Mouse (Mus musculus): ENCODE data around the gene Dock9. TPM values are rescaled to one million over a fixed set of nuclear protein-coding genes. Genes with fewer than 3 reads are reported as not detected.
"Not testable (repeated sequence)": the region's sequence is repeated elsewhere in the genome, so short reads cannot be mapped to it uniquely, and the experiment has no call there.

Dock9 gene
- polyA plus RNA-seq, 1 experiment, result 36.0 TPM

DNA sequence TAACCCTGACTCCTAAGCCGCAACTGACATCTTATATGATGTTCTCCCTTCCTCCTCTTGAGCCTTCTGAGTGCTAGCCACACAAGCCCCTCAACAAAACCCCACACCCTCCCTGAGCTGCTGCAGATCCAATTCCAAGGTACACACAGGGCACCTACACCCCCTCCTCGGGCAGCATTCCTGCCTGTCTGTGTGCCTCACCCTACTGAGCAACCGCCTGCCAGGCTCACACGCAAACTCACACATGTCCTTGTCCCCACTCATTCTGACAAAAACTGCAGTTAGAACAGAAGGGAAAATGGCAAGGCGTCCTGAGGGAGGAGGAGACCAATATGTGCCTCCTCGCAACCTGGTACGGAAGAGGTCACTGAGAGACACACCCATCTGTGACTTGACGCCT is 60.4 kb downstream of the Dock9 start:
- DNase-seq (ENCODE audit: low read depth), result no peak

DNA sequence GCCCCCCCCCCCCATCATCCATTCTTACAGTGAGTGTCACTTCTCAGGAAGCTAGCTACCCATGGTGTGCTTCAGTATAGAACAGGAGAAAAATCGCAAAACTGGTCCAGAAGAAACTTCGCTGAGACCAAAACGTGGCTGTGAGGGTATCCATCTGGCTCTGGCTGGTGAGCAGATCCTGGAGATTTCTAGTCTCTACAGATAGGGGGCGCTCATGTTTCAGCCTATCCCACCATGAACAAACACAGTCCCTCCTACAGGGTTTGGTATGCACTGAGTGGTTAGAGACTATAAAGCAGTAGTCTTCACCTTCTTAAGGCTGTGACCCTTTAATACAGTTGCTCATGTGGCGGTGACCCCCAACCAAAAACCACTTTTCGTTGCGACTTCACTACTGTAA is 62.0 kb downstream of the Dock9 start:
- DNase-seq (ENCODE audit: low read depth), result no peak

DNA sequence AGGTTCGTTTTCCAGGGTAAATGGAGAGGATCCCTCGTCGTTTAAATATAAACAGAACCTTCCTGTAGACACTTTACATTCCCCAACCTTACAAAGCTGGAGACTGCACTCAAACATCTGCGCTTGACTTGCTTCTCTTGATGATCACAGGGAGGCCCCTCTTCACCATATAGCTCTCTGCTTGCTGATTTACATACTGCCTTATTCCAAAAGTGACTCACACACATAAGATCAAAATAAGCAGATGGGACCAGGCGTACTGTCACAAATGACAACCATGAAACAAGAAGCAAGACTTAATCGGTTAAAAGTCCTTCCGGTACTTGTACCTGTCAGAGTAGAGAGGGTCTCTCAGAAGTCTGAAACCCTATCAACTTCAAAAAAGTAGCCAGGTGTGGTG is 63.4 kb downstream of the Dock9 start:
- DNase-seq (ENCODE audit: low read depth), result no peak

DNA sequence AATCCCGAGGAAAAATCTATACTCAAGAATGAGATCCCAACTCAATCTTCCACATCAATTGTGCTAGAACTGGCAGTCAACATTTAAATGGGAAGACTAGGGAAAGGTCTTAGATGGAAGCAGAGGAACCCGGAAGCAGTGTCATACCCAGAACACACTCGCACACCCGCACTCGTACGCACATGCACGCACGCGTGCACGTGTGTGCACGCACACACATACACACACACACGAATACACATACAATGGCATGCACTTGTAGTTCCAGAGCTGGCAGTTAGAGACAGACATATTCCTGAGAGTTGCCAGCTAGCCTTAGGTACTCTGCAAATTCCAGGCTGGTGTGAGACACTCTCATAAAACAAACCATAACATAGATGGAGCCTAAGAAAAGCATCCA is 63.9 kb downstream of the Dock9 start:
- no peak for DNase-seq (ENCODE audit: low read depth)

DNA sequence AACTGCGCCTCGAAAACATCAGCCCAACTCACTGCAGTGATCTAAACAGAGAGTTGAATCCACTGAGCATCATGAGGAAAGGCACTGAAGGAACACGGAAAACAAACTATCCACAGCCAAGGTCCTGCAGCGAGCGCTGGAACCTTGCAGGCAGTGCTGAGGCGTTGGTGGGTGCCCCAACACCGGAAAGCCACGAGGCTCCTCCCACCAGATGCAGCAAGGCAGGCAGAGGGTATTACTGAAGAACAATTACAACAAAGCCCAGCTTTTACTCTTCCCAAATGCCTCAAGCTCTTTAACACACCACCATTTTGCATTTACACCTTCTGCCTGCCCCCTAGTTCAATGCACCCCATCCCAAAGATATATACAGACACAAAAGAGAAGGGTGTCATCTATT is 65.4 kb downstream of the Dock9 start:
- DNase-seq (ENCODE audit: low read depth), result no peak

DNA sequence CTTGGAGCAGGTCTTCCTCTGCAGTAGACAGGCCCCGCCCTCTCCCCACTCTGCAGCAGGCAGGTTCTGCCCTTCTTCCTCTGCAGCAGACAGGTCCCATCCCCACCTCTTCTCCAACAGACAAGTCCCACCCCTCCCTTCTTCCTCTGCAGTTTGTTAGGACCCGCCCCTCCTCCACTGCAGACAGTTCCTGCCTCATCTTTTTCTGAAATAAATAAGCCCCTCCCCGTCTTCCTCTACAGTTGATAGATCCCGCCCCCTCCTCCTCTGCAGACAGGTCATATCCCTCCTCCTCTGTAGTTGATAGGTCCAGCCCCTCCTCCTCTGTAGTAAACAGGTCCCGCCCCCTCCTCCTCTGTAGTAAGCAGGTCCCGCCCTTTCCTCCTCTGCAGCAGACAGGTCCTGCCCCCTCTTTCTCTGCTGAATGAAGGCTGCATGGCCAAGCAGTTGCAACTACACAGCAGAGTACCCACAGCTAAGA is 65.9 kb downstream of the Dock9 start:
- no peak for DNase-seq (ENCODE audit: low read depth)

DNA sequence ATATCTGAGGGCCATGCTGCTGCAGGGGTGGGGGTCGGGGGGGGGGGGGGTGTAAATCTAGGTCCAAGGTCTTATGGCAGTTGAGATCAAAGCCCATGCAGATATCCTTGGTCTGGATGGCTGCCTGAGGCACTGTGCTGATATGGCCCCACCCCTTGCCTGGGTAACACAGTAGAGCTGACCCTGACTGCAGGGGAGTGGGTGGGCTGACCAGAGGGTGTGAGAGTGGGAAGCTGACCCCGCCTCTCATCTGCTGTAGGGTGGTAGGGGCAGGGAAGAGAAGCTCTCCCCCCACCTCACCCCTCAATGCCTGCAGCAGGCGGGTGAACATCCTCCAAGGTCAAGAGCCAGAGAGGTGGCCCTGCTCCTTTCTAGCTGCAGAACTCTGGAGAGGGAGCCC is 66.7 kb downstream of the Dock9 start:
- no peak for DNase-seq (ENCODE audit: low read depth)

DNA sequence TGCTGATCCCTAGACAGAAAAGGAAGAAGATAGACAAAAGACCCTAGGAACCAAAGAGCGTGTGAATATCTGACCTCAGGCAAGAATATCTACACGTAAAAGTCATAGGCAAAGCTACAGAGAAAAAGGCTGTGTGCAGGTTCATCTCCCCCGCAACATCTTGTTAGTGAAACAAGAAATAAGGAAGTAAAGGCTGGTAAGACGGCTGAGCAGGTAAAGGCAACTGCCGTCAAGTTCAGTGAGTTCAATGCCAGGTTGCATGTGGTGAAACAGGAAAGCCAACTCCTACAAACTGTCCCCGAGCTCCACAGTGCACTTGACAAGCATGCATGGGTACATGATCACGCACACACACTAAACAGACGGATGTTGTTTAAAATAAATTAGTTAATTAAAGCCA is 69.6 kb downstream of the Dock9 start:
- no peak for DNase-seq (ENCODE audit: low read depth)

DNA sequence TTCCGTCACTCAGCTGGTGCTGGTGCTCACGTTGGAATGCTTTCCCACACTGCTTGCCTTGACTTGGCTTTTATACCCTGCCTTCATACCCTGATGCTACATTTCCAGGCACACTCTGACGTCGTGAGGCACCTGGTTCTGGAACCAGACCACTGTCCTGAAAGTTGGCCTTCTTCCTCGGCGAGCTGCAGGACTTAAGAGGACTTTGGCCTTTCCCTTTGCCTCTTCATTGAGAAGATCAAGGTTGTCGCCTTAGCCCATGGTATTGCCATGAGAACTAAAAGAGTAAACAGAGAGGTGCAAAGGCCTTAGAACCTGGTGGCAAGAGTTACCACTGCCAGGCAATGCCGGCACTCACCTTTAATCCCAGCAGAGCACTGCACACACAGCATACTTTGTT is 73.1 kb downstream of the Dock9 start:
- no peak for DNase-seq (ENCODE audit: low read depth)

DNA sequence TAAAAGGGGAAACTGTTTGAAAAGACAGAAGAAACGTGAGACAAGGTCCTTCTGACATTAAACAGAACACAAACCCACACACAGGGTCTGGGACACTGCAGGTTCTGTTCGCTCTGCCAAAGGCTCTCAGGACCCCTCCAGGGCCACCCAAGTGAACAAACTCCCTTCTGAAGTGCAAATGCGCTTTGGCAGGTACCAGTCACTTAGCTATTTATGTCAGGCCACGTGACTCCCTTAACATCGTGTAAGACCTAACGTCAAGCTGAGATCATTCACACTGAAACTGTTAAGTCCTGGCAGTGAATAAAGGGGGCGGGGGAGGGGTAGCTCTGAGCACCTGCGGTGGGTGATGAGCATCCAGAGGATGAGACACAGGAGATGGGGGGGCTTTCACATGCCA is 74.9 kb downstream of the Dock9 start:
- DNase-seq (ENCODE audit: low read depth), result no peak

DNA sequence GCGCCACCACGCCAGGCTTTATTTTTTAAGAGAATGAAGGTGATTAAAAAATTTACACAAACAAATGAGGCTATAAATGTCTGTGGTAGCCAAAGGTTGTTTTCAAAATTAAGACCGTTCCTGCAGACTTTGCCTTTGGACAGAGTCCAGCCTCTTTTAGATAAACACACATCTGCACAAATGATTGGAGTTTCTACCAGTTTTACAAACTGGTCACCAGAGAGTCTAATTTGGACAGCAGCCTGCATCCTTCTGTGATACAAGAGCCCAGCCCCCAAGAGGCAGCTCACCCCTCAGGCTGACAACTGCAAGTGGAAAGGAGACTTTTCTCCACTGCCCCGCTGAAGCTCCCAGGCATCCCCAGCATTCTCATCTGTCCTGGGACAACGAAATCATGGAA is 76.2 kb downstream of the Dock9 start:
- DNase-seq (ENCODE audit: low read depth), result no peak

DNA sequence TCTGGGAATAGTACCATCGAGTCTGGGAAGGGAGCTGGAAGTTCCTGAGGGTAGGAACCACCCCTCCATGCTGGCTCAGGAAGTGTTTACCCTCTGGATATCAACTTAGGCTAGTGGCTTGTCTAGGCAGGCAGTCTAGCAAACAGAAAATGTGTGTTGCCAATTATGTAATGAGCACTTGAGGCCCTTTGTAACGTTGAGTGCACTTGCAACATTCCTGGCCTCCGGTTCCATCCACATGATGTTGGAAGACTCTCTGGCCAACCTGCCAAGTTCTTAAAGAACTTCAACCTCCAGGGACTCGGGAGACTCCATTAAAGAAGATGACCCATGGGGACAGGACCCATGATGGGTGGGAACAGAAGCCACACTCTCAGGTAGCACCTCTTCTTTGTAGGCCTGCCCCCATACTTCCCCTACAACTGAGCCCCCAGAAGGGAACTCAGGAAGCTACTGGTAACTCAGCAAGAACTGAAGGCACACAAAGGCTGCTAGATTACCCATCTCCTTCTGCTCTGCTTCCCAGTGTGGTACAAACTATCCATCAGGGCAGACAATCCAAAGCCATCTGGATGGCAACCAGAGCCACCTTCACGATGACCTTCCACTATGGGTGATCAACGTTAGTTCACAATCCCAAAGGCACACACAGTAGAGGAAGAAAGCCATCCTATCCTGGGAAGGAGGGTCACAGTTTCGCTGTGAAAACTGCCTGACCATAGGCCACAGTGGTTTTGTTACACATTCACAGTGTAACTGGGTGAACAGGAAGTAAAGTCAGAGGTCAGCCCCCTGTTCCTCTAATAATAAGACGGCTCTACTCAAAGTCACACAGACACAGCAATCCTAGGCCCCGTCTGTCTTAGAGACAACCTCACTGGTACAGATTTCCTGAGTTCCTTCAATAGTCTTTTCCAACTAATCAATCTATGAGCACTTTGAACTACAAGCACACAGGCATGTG is 77.7 kb downstream of the Dock9 start:
- peak; percentile 70 for DNase-seq (ENCODE audit: low read depth)

DNA sequence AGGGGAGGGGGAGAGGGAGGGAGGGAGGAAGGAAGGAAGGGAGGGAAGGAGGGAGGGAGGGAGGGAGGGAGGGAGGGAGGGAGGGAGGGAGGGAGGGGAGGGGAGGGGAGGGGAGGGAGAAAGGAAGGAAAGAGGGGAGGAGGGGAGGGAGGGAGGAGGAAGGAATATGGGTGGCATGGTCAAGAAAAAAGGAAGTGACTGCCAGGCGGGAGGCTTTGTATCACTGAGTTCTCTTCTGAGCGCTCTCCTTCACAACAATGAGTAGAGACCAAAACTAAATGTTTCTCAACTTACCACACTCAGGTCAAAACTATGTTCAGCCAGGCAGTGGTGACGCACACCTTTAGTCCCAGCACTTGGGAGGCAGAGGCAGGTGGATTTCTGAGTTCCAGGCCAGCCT is 82.8 kb downstream of the Dock9 start:
- DNase-seq (ENCODE audit: low read depth), result not testable (repeated sequence)

DNA sequence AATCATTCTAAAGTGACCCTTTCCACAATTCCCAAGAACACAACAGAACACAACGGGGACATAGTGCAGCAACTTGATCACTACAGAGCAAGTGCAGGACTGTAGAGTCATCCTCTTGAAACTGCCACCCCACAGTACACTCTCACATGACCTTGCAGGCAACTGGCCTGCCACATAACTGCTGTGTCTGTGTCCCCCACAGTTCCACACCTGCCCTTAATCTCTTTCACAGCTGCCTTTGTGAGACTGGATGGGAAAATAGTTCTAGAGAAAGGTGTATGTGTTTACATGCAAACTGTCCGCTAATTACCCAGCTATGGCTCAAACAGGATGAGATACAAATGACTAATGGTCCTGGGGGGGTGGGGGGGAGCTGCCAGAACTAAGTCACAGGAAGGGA is 83.4 kb downstream of the Dock9 start:
- no peak for DNase-seq (ENCODE audit: low read depth)

DNA sequence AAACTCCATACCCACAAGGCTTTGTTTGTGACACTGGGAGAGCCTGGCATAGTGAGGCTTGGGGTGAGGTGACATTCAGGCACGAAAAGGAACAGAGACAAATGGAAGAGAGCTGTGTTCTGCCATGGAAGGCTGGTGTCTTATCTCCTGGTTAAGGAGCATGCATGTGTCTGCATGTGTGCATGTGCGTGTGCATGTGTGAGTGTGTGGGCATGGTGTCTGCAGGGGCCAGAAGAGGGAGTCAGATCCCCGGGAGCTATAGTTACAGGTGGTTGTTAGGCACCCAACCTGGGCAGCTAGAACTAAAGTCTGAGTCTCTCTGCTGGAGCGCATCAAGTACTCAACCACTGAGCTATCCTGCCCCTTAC is 83.8 kb downstream of the Dock9 start:
- DNase-seq (ENCODE audit: low read depth), result no peak

DNA sequence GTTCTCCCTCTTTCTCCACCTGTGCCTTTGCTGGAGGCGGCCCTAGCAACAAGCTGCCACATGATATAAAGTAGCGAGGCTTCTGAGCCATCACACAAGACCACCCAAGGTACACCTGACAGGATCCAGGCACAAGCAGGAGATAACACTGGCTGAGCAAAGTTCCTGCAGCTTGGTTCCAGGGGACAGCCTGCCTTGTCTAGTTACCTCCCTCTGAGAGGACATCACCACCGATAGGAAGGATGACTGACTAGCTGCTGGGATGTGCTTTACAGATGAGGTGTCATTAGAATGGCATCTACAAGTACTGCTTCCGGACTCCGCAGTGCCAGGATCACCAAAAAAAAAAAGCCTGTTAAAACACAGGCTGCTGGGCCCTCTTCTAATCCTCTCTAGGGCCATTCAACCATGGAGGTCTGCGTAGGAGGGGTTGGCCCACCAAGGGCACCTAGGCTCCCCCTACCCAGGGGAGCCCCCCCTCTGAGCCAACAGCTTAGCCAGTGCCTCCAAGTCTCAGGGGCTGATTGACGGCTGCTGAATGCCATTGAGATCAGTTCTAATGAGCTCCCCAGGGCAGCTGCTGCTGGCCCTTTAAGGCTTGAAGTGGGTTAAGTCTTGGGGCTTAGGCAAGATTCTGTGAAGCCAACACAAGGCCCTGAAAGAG is 84.3 kb downstream of the Dock9 start:
- no peak for DNase-seq (ENCODE audit: low read depth)

DNA sequence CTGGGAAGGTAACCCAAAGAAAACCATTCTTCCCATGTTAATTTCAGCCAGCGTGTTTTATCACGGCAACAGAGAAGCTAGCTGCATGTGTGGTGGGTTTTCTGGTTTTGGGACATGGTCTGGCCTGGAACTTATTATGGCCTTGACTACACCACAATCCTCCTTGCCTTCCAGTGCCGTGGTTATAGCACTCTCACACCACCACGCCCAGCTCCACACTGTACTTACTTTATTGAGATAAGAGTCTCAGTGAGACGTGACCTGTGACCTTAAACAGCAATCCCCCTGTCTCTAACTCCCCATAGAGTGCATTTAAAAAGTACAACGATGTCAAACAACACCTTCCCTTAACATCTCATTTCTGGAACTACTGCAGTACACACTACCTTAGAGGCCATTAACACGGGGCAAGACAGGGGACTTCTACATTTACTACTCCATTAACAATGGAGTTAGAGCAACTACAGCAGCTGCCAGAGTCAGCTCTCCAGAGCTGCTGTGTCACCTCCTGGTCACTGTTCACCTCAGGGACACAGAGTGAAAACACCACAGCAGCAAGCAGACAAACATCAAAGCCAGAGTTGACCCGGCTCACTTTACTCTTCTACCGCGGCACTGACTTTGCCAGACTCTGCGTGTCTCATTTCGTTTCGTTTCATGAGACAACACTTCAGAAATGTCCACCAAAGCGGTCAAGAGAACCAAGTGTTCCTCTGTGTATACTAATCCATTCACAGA is 86.4 kb downstream of the Dock9 start:
- DNase-seq (ENCODE audit: low read depth), result no peak

DNA sequence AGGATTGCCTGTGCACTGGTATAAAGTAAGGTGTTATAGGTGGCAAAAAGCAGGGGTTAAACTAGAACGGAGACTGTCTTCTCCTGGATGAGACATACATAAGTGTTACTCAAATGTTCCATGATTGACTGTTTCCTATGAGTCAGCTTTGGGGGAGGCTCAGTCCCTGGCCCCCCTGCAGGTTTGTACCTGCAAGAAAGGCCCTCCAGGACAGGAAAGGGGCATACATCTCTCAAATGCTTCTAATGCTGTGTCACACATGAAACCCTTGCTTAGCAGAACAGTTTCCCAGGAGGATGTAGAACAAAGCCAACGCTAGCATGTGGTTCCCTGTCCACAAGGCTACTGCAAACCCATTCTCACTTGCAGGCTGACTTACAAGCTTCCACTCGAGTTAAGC is 87.5 kb downstream of the Dock9 start:
- no peak for DNase-seq (ENCODE audit: low read depth)

DNA sequence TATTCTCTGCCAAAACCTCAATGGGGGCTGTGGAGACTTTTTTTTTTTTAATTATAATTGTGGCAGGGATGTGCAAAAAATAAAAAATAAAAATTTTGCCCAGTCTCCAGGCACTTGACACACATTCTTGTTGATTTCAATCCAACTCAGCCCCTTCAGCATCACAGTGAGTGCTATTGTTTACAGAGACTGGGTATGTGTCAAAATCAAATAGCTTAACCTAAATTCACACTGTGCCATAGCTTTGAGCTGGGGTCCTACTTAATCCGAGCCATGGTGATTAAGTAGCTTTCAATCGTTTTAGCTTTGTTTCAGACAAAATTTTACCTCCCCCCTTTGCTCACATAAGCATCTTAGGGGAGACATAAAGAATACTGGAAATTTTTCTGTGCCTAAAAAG is 89.4 kb downstream of the Dock9 start:
- no peak for DNase-seq (ENCODE audit: low read depth)

DNA sequence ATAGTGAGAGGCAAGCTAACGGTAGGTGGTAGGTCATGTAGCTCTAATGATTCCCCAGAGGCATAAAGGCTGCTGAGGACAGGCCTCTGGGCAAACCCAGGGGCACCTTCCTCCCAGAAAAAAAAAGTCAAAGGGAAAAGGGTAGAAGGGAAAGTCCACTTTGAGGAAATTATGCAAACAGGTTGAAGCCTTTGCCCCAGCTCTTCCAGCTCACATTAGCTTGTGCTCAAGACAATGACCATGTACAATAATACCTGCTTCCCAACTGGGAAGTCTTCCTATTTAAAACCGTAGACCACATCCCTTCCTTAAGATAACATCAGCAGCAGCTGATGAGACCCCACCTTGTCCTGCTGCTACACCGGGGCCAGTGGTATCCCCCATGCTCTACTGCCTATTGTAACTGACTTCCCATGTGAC is 91.1 kb downstream of the Dock9 start:
- DNase-seq (ENCODE audit: low read depth), result no peak

DNA sequence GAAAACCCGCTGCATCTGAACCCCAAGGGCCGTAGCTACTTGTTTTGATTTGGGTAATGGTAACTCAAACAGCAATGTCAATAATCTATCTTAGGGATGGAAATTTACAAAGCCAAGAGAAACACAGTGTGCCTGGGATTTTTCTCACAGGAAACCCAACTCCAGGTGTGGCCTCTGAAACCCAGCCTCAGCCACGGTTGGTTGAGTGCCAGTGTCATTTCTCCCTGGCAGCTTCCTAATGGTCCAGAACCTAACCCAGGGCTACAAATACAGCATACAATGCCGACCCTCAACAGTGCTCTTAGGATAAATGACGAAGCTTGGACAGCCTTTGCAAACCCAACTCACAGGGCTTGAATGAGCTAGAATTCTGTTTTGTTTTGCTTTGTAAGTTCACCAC is 92.0 kb downstream of the Dock9 start:
- no peak for DNase-seq (ENCODE audit: low read depth)

DNA sequence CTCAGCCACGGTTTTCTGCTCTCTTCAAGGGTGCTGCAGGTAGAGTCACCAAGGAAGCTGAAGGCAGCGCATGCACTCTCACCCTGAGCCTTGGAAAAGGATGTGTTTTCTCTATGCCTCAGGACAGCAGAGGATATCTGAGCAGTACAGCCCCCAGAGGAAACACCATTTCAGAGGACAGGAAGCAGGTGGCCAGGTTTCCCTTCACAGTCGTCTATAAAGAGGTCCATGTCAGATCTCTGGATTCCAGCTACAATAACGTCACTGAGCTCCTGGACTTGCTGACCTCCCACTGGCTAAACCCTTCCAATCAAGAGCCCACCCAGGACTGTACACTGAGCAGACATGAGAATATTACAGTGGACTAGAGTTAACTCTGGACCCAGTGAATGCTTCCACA is 95.1 kb downstream of the Dock9 start:
- DNase-seq (ENCODE audit: low read depth), result no peak

DNA sequence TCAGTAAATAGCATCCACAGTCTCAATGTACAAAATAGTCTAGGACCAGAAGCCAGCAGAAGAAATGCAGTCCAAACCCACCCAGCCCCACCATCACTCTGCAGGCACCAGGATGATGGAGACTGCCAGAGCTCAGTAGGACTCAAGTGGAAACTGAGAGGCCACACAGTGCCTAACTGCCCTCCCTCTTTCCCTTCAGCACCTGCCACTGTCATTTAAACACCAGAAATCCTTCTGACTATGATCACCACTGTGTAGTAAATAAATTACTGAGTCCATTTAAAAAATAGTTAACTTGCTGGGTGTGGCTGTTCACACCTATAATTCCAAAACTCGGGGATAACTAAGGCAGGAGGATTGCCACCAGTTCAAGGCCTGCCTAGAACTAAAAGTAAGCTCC is 97.6 kb downstream of the Dock9 start:
- DNase-seq (ENCODE audit: low read depth), result no peak

All from gonadal fat pad, adult 2 months (tissue).